Mouse (Mus musculus) lung, embryonic 14.5 days (tissue): ENCODE data around the gene Ankrd24. TPM values are rescaled to one million over a fixed set of nuclear protein-coding genes. Genes with fewer than 3 reads are reported as not detected.

Experiments
- ATAC-seq: fragments of 200-750 bp; cut with Nextera tagmentation; 2 replicates; pipeline ENCODE4 v1.8.0; 2017; ENCODE audit warnings: mild to moderate bottlenecking, moderate TSS enrichment, moderate library complexity; ENCODE audit not compliant: insufficient read depth
- DNase-seq: peaks from one replicate; pipeline ENCODE4 v3.0.0-alpha.2; 2015
- H3K27ac ChIP-seq: fragments of 300-500 bp; sonication (generic); 2 replicates; pipeline ENCODE4 v1.5.1; 2014; ENCODE audit warnings: low read depth, mild to moderate bottlenecking, moderate library complexity
- H3K27me3 ChIP-seq: fragments of 300-500 bp; sonication (generic); 2 replicates; pipeline ENCODE4 v1.6.1; 2014; ENCODE audit warnings: low read length, control low read depth; ENCODE audit not compliant: insufficient read depth
- H3K36me3 ChIP-seq: fragments of 300-500 bp; sonication (generic); 2 replicates; pipeline ENCODE4 v1.6.1; 2014; ENCODE audit warnings: control low read depth; ENCODE audit not compliant: insufficient read depth
- H3K4me1 ChIP-seq: fragments of 300-500 bp; sonication (generic); 2 replicates; pipeline ENCODE4 v1.6.1; 2014; ENCODE audit warnings: antibody characterized with exemption, control low read depth; ENCODE audit not compliant: insufficient read depth
- H3K4me2 ChIP-seq: fragments of 300-500 bp; sonication (generic); 2 replicates; pipeline ENCODE4 v1.6.1; 2014; ENCODE audit warnings: mild to moderate bottlenecking
- H3K4me3 ChIP-seq: fragments of 300-500 bp; sonication (generic); 2 replicates; pipeline ENCODE4 v1.5.1; 2014; ENCODE audit warnings: low read depth, low read length
- H3K9ac ChIP-seq: fragments of 300-500 bp; sonication (generic); 2 replicates; pipeline ENCODE4 v1.6.1; 2014
- H3K9me3 ChIP-seq: fragments of 300-500 bp; sonication (generic); 2 replicates; pipeline ENCODE4 v1.6.1; 2016; ENCODE audit warnings: low read depth, low read length, control low read depth
- CTCF ChIP-seq: IDR thresholded peaks from 2 replicates; pipeline ENCODE4 v1.5.1; 2016; ENCODE audit warnings: antibody characterized with exemption, low read depth
- WGBS: fragments of 180-500 bp; shearing (Covaris S2); extraction: QIAGEN DNeasy Blood & Tissue Kit; methylation state at CpG from one replicate; pipeline ENCODE4 v1.1.7; 2014; 5-methylcytosine and 5-hydroxymethylcytosine counted together
- polyA plus RNA-seq: library from polyadenylated mRNA; unstranded; fragments of >200 nt; fragmentation: Nextera tagmentation; extraction: Ambion mirVana; gene quantifications from 2 replicates; pipeline ENCODE4 v1.2.1, GENCODE M21; 2014

Ankrd24 gene
- polyA plus RNA-seq, 1 experiment from 2014 or later, result 6.1 TPM

DNA sequence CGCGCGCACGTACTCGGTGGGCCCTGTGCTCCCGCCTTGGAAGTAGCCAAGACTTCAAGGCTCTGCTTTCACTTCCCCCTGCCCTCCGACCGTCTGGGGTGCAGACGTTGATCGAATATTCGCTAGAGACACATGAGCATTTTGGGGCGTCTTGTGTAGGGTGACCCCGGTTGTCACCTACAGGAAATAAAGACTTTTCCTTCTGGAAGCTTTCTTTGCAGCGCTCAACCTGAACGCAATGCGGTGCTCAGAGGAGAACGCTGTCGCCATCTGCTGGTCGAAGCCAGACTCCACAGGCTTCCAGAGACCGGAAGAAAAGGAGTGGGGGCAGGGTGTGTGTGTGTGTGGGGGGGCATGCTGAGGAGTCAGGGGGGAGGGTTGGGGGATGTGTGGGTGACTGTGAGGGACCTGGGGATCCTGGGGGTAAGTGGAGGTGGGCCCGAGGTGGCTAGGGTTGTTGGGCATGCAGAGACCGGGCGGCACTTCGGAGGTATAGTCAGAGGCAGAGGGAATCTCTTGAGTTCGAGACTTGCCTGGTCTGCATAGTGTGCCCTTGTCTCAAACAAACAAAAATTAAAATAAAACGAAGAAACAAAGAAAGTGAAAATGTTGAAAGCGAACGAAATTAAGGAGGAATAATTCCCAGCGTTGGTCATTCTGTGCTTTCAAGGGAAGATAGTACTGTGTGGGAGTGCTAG lies 23.2 kb upstream of the Ankrd24 start:
- 19% methylated on average over 29 of the region's 29 CpGs for WGBS
- TF ChIP-seq CTCF, result peak; percentile 95
- peak overlapping the region; percentile 90 for H3K27ac ChIP-seq
- peak overlapping the region; percentile 49 for H3K9ac ChIP-seq
- H3K4me1 ChIP-seq, result peaks cover 5% of the 10 kb centered on the region
- no peaks in the 10 kb centered on the region for H3K36me3 ChIP-seq
- ATAC-seq (peak; percentile 17), DNase-seq (peak; percentile 97)
- peak overlapping the region; percentile 56 for H3K4me3 ChIP-seq
- peak overlapping the region; percentile 89 for H3K4me2 ChIP-seq
- H3K27me3 ChIP-seq, result no peaks in the 10 kb centered on the region
- H3K9me3 ChIP-seq, result no peaks in the 10 kb centered on the region

DNA sequence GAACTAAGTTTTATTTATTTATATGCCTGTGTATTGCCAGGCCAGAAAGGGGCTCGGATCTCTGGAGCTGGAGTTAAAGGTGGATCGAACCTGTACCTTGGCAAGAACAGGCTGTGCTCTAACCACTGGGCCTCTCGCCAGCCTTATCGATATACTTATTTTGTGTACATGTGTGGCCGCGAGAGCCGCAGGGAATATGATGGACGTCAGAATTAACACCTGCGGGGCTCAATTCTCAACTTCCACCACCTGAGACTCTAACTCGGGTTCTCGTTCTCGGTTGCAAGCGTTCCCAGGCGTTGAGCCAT lies 22.7 kb upstream of the Ankrd24 start:
- no peaks in the 10 kb centered on the region for H3K27me3 ChIP-seq
- H3K4me2 ChIP-seq, result peak overlapping the region; percentile 89
- peak overlapping the region; percentile 49 for H3K9ac ChIP-seq
- DNase-seq, result no peak
- 2% methylated on average over 14 of the region's 14 CpGs for WGBS
- TF ChIP-seq CTCF, result no peak
- no peaks in the 10 kb centered on the region for H3K9me3 ChIP-seq
- peak overlapping the region; percentile 56 for H3K4me3 ChIP-seq
- peak; percentile 5; the same call in 1 of the 2 replicates for ATAC-seq
- peaks cover 5% of the 10 kb centered on the region for H3K4me1 ChIP-seq
- peak overlapping the region; percentile 90 for H3K27ac ChIP-seq
- H3K36me3 ChIP-seq, result no peaks in the 10 kb centered on the region

DNA sequence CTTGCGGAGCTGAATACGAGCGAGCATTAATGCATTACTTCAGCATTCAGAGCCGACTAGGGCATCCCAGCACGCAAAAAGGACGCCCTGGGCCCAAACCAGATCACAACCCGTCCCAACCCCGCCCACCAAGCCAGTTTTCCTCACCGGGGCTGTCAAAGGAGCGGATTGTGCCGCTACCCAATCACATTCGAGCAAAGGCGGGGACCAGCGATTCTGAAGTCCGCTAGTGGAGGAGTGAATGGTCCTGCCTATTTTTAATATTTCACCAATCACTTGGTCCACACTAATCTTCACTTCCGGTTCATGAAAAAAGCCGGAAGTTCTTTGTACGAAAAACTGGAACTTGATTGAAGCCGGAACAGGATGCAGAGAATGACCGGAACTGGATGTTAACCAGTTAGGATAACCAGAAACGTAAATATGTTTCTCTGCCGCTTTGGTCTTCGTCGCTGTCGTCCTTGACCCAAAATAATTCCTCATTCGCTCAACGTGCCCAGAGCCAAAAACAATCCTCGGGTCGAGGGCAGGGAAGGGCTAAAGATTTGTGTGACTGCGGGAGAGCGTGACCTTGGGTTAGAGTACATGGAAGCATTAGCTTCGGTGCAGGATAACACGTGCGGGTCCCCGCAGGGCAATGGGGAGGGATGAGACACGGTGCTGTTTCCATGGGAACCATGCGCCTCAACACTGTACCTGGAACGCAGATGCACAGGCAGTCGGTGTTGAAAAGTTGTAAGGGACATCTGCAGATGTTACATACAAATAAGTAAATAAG lies 22.2 kb upstream of the Ankrd24 start, which contains the start of gene BC025920:
Gene BC025920, plus strand, starts transcription at position 297 of the 778 bp plus-strand sequence.
- no peaks in the 10 kb centered on the region for H3K9me3 ChIP-seq
- peak within 1 kb of the TSS; percentile 56 for H3K4me3 ChIP-seq
- H3K27ac ChIP-seq, result peak within 1 kb of the TSS; percentile 90
- DNase-seq (peak; percentile 98), ATAC-seq (peak; percentile 87)
- peak; percentile 20; the same call in 1 of the 2 replicates for TF ChIP-seq CTCF
- H3K36me3 ChIP-seq, result no peaks in the 10 kb centered on the region
- H3K9ac ChIP-seq, result peak within 1 kb of the TSS; percentile 64
- no peaks in the 10 kb centered on the region for H3K27me3 ChIP-seq
- WGBS, result 1% methylated on average over 39 of the region's 39 CpGs
- peaks cover 5% of the 10 kb centered on the region for H3K4me1 ChIP-seq
- peak within 1 kb of the TSS; percentile 89 for H3K4me2 ChIP-seq

- H3K4me1 ChIP-seq, result no peaks in the 10 kb centered on the region; the same call in 1 of the 2 replicates
- H3K27ac ChIP-seq, result no peak overlapping the region
- WGBS, result 83% methylated on average over 1 of the region's 1 CpGs
- H3K9ac ChIP-seq, result no peak overlapping the region
- no peaks in the 10 kb centered on the region for H3K36me3 ChIP-seq
- DNase-seq (no peak), ATAC-seq (no peak)
- H3K4me3 ChIP-seq, result no peak overlapping the region
- peak; percentile 38 for TF ChIP-seq CTCF
- no peaks in the 10 kb centered on the region for H3K27me3 ChIP-seq
- no peak overlapping the region for H3K4me2 ChIP-seq
- no peaks in the 10 kb centered on the region for H3K9me3 ChIP-seq
These were observed 20.0 kb upstream of the Ankrd24 start for GRCm38 (mm10) chr10:81608308-81608707.

- 62% methylated on average over 3 of the region's 3 CpGs for WGBS
- no peak for TF ChIP-seq CTCF
- no peak overlapping the region for H3K9ac ChIP-seq
- DNase-seq, result no peak
- no peak for ATAC-seq
- no peak overlapping the region for H3K4me2 ChIP-seq
- H3K4me1 ChIP-seq, result no peaks in the 10 kb centered on the region
- H3K27ac ChIP-seq, result no peak overlapping the region
- no peak overlapping the region for H3K4me3 ChIP-seq
- H3K9me3 ChIP-seq, result no peaks in the 10 kb centered on the region
- no peaks in the 10 kb centered on the region for H3K27me3 ChIP-seq
- H3K36me3 ChIP-seq, result no peaks in the 10 kb centered on the region
These were observed 15.6 kb upstream of the Ankrd24 start for GRCm38 (mm10) chr10:81612779-81613178.

GRCm38 (mm10) chr10:81615486-81615885 lies 12.9 kb upstream of the Ankrd24 start:
- H3K9me3 ChIP-seq, result no peaks in the 10 kb centered on the region
- H3K27ac ChIP-seq, result no peak overlapping the region
- no peaks in the 10 kb centered on the region for H3K36me3 ChIP-seq
- no peak overlapping the region for H3K4me2 ChIP-seq
- H3K4me3 ChIP-seq, result no peak overlapping the region
- TF ChIP-seq CTCF, result no peak
- peak; percentile 55 for DNase-seq
- no peaks in the 10 kb centered on the region for H3K4me1 ChIP-seq
- 40% methylated on average over 6 of the region's 6 CpGs for WGBS
- H3K27me3 ChIP-seq, result no peaks in the 10 kb centered on the region
- no peak overlapping the region for H3K9ac ChIP-seq
- peak; percentile 59 for ATAC-seq

DNA sequence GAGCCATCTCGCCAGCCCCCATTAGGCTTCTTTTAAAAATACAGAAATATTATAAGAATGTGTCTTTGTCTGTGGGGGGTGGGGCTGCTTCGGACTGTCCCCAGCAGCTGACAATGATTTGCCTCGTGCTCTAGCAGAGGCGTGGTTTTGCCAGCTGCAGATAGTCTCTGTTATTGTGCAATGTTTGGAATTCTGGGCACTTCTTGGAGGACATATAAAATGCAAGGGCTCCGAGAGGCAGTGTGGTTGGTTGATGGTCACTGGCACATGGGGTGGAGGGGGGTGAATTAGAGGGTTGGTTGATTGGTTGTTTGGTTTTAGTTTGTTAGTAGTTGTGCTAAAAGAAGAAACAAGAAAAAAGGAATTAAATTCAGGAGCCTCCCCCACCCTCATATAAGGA lies 8.4 kb upstream of the Ankrd24 start:
- TF ChIP-seq CTCF, result no peak
- WGBS, result 70% methylated on average over 5 of the region's 5 CpGs
- peaks cover 32% of the 10 kb centered on the region for H3K36me3 ChIP-seq
- DNase-seq (no peak), ATAC-seq (no peak)
- no peak overlapping the region for H3K27ac ChIP-seq
- no peak overlapping the region for H3K4me2 ChIP-seq
- H3K9ac ChIP-seq, result no peak overlapping the region
- no peaks in the 10 kb centered on the region for H3K4me1 ChIP-seq
- H3K27me3 ChIP-seq, result no peaks in the 10 kb centered on the region
- H3K4me3 ChIP-seq, result no peak overlapping the region
- H3K9me3 ChIP-seq, result no peaks in the 10 kb centered on the region
